Mouse (Mus musculus) forebrain, embryonic 16.5 days (tissue): ENCODE measurements around the gene Mettl3. TPM values are rescaled to one million over a fixed set of nuclear protein-coding genes. Genes with fewer than 3 reads are reported as not detected.
A peak's percentile ranks its signal among the peaks of the same experiment; 100 is the strongest.
"Not testable (repeated sequence)": the region's sequence is repeated elsewhere in the genome, so short reads cannot be mapped to it uniquely, and the experiment has no call there.

Experiments used
- ATAC-seq: fragments of 200-750 bp; cut with Nextera tagmentation; 2 replicates; pipeline ENCODE4 v1.8.0; 2017; ENCODE audit warnings: mild to moderate bottlenecking, moderate library complexity
- H3K27ac ChIP-seq: fragments of 300-500 bp; sonication (generic); 2 replicates; pipeline ENCODE4 v1.5.1; 2014; ENCODE audit warnings: low read length, control low read depth
- H3K27me3 ChIP-seq: fragments of 300-500 bp; sonication (generic); replicated peaks from 2 replicates; pipeline ENCODE4 v1.6.1; 2014; ENCODE audit warnings: low read length; ENCODE audit not compliant: control insufficient read depth, insufficient read depth
- H3K36me3 ChIP-seq: fragments of 300-500 bp; sonication (generic); 2 replicates; pipeline ENCODE4 v1.6.1; 2014; ENCODE audit not compliant: control insufficient read depth, insufficient read depth
- H3K4me1 ChIP-seq: fragments of 300-500 bp; sonication (generic); replicated peaks from 2 replicates; pipeline ENCODE4 v1.6.1; 2014; ENCODE audit warnings: low read length; ENCODE audit not compliant: control insufficient read depth, insufficient read depth
- H3K4me2 ChIP-seq: fragments of 300-500 bp; sonication (generic); 2 replicates; pipeline ENCODE4 v1.6.1; 2014; ENCODE audit warnings: mild to moderate bottlenecking, low read length, control low read depth
- H3K4me3 ChIP-seq: fragments of 300-500 bp; sonication (generic); replicated peaks from 2 replicates; pipeline ENCODE4 v1.5.1; 2014; ENCODE audit warnings: mild to moderate bottlenecking, low read length, control low read depth
- H3K9ac ChIP-seq: fragments of 300-500 bp; sonication (generic); replicated peaks from 2 replicates; pipeline ENCODE4 v1.6.1; 2014; ENCODE audit warnings: low read depth, low read length, control low read depth
- H3K9me3 ChIP-seq: fragments of 300-500 bp; sonication (generic); 2 replicates; pipeline ENCODE4 v1.6.1; 2016; ENCODE audit warnings: low read length; ENCODE audit not compliant: control insufficient read depth
- WGBS: fragments of 180-500 bp; shearing (Covaris S2); extraction: QIAGEN DNeasy Blood & Tissue Kit; methylation state at CpG from one replicate; pipeline ENCODE4 v1.1.7; 2014; 5-methylcytosine and 5-hydroxymethylcytosine counted together
- polyA plus RNA-seq: library from polyadenylated mRNA; unstranded; fragments of >200 nt; fragmentation: Nextera tagmentation; extraction: Ambion mirVana; gene quantifications from 2 replicates; pipeline ENCODE4 v1.2.1, GENCODE M21; 2015

Mettl3 gene
- polyA plus RNA-seq, 1 experiment from 2014 or later: 55.7 TPM

GRCm38 (mm10) chr14:52303517-52303916 lies 1.4 kb downstream of the Mettl3 start:
- not testable (repeated sequence) for H3K4me2 ChIP-seq, H3K4me3 ChIP-seq, H3K27ac ChIP-seq, H3K9ac ChIP-seq, ATAC-seq, H3K9me3 ChIP-seq, H3K36me3 ChIP-seq, H3K27me3 ChIP-seq
- 86% methylated on average over 3 of the region's 3 CpGs for WGBS
- peaks cover 17% of the 10 kb centered on the region for H3K4me1 ChIP-seq

GRCm38 (mm10) chr14:52295558-52296264 lies 9.2 kb downstream of the Mettl3 start:
- H3K4me1 ChIP-seq: no peaks in the 10 kb centered on the region
- ATAC-seq: peak; percentile 58
- no peak overlapping the region for H3K27ac ChIP-seq
- H3K27me3 ChIP-seq: no peaks in the 10 kb centered on the region
- H3K4me2 ChIP-seq: no peak overlapping the region
- WGBS: 58% methylated on average over 6 of the region's 6 CpGs
- no peaks in the 10 kb centered on the region for H3K9me3 ChIP-seq
- no peak overlapping the region for H3K9ac ChIP-seq
- H3K36me3 ChIP-seq: peaks cover 47% of the 10 kb centered on the region
- H3K4me3 ChIP-seq: no peak overlapping the region

DNA sequence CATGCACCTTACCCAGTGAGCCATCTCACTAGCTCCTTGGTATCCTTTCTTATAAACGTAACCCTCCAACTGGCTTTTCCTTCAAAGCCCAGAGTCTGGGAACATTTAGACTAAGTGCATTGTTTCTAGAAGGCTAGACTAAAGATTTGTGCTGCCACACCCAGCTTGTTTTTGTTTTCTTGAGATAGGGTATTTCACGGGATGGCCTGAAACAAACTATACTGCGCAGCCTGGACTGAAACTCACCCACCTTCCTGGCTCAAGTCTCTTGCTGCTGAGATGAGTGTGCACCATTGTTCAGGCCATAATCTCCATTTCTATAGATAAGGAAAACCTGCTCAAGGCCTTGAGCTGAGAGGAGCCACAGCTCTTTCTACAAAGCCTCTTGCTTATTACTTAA lies 20.7 kb downstream of the Mettl3 start:
- Histone ChIP-seq H3K9ac (no peak overlapping the region), H3K27ac (no peak overlapping the region), H3K4me2 (no peak overlapping the region), H3K4me1 (peaks cover 8% of the 10 kb centered on the region), H3K27me3 (no peaks in the 10 kb centered on the region), H3K4me3 (no peak overlapping the region), H3K36me3 (peaks cover 22% of the 10 kb centered on the region), H3K9me3 (no peaks in the 10 kb centered on the region)
- ATAC-seq: no peak
- 93% methylated on average over 3 of the region's 3 CpGs for WGBS

DNA sequence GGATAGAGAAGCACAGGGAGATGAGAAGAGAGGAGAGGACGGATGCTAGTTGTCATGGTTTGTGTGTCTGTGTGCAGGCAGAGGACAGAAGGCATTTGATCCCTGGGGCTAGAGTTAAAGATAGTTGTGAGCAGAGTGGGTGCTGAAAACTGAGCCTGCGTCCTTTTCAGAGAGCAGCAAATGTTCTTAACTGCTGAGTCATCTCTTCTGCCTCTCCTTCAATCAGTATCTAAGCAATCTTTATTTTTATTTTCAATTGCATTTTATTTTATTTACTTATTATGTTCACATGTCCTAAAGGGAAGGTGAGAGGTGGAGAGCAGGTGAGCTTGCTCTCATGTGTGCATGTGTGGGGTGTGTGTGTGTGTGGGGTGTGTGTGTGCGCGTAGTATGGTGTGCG lies 21.3 kb downstream of the Mettl3 start:
- Histone ChIP-seq H3K27me3 (no peaks in the 10 kb centered on the region), H3K36me3 (peaks cover 19% of the 10 kb centered on the region), H3K9me3 (no peaks in the 10 kb centered on the region), H3K4me1 (peaks cover 8% of the 10 kb centered on the region), H3K4me2 (no peak overlapping the region), H3K9ac (no peak overlapping the region), H3K27ac (no peak overlapping the region), H3K4me3 (no peak overlapping the region)
- 95% methylated on average over 5 of the region's 5 CpGs for WGBS
- no peak for ATAC-seq

GRCm38 (mm10) chr14:52279747-52280120 lies 25.2 kb downstream of the Mettl3 start:
- H3K4me1 ChIP-seq: peaks cover 8% of the 10 kb centered on the region
- no peak for ATAC-seq
- H3K27ac ChIP-seq: peak overlapping the region; percentile 77
- peak overlapping the region; percentile 92 for H3K4me3 ChIP-seq
- no peaks in the 10 kb centered on the region for H3K36me3 ChIP-seq
- H3K4me2 ChIP-seq: peak overlapping the region; percentile 53
- no peaks in the 10 kb centered on the region for H3K9me3 ChIP-seq
- WGBS: under 1% methylated on average over 21 of the region's 21 CpGs
- peak overlapping the region; percentile 72 for H3K9ac ChIP-seq
- H3K27me3 ChIP-seq: no peaks in the 10 kb centered on the region

- peaks cover 8% of the 10 kb centered on the region for H3K4me1 ChIP-seq
- peak within 1 kb of the TSS; percentile 53 for H3K4me2 ChIP-seq
- peak within 1 kb of the TSS; percentile 92 for H3K4me3 ChIP-seq
- H3K27me3 ChIP-seq: no peaks in the 10 kb centered on the region
- H3K9ac ChIP-seq: peak within 1 kb of the TSS; percentile 72
- H3K9me3 ChIP-seq: no peaks in the 10 kb centered on the region
- under 1% methylated on average over 63 of the region's 66 CpGs for WGBS
- H3K27ac ChIP-seq: peak within 1 kb of the TSS; percentile 83
- H3K36me3 ChIP-seq: no peaks in the 10 kb centered on the region
- ATAC-seq: peak; percentile 98
Measured at GRCm38 (mm10) chr14:52278932-52279746, 25.8 kb downstream of the Mettl3 start, which contains the start of the genes Tox4 and Rab2b. Gene Tox4 (plus strand): TSS chr14:52279146. Gene Rab2b (minus strand): TSS chr14:52279545.

DNA sequence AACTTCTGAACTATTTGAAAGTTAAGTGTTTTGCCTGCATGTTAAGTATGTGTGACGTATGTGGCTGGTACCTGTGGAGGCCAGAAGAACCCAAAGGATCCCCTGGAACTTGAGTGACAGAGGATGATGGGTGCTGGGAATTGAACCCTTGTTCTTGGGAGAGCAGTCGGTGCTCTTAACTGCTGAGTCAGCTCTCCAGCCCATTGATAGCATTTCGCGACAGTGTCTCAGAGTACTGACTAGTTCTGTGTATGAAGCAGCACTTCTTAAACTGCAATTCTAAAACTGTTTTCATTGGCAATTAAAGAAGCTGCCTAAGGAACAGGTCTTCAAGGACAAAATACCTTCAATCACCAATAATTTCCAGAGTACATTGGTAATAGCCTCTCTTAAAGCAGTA lies 27.7 kb downstream of the Mettl3 start:
- no peak overlapping the region for H3K9ac ChIP-seq
- ATAC-seq: no peak

GRCm38 (mm10) chr14:52272781-52273180 lies 32.1 kb downstream of the Mettl3 start:
- H3K36me3 ChIP-seq: peaks cover 8% of the 10 kb centered on the region
- H3K27me3 ChIP-seq: no peaks in the 10 kb centered on the region
- no peak overlapping the region for H3K27ac ChIP-seq
- WGBS: 69% methylated on average over 3 of the region's 3 CpGs
- no peak overlapping the region for H3K9ac ChIP-seq
- ATAC-seq: no peak
- H3K4me3 ChIP-seq: no peak overlapping the region
- H3K4me1 ChIP-seq: no peaks in the 10 kb centered on the region
- no peak overlapping the region for H3K4me2 ChIP-seq
- no peaks in the 10 kb centered on the region for H3K9me3 ChIP-seq

More for the DNA sequence above, 27.7 kb downstream of the Mettl3 start:
- Histone ChIP-seq H3K9me3 (no peaks in the 10 kb centered on the region), H3K4me2 (no peak overlapping the region), H3K27me3 (no peaks in the 10 kb centered on the region), H3K27ac (no peak overlapping the region), H3K4me1 (peaks cover 8% of the 10 kb centered on the region), H3K4me3 (no peak overlapping the region), H3K36me3 (peaks cover 2% of the 10 kb centered on the region; the same call in 1 of the 2 replicates)
- 89% methylated on average over 4 of the region's 4 CpGs for WGBS

GRCm38 (mm10) chr14:52257484-52258213 lies 47.3 kb downstream of the Mettl3 start, which contains the start of gene Chd8:
Gene Chd8 (minus strand): TSS chr14:52257780.
- ATAC-seq: peak; percentile 100
- under 1% methylated on average over 54 of the region's 54 CpGs for whole genome bisulfite sequencing
- H3K9ac ChIP-seq: peak within 1 kb of the TSS; percentile 93

More at GRCm38 (mm10) chr14:52257484-52258213, 47.3 kb downstream of the Mettl3 start, which contains the start of gene Chd8:
- Histone ChIP-seq H3K4me2 (peak within 1 kb of the TSS; percentile 88), H3K27ac (peak within 1 kb of the TSS; percentile 96), H3K36me3 (peaks cover 4% of the 10 kb centered on the region), H3K27me3 (no peaks in the 10 kb centered on the region), H3K9me3 (no peaks in the 10 kb centered on the region), H3K4me1 (peaks cover 11% of the 10 kb centered on the region), H3K4me3 (peak within 1 kb of the TSS; percentile 86)
